Mouse (Mus musculus) stomach, embryonic 16.5 days (tissue): ENCODE results near the gene Serinc5. TPM values are rescaled to one million over a fixed set of nuclear protein-coding genes. Genes with fewer than 3 reads are reported as not detected.
"Not testable (repeated sequence)": the region's sequence is repeated elsewhere in the genome, so short reads cannot be mapped to it uniquely, and the experiment has no call there.

Experiments
- ATAC-seq: fragments of 200-750 bp; cut with Nextera tagmentation; 2 replicates; pipeline ENCODE4 v1.8.0; 2017; ENCODE audit warnings: moderate number of reproducible peaks, moderate TSS enrichment; ENCODE audit not compliant: insufficient read depth, low FRiP score
- H3K27ac ChIP-seq: fragments of 300-500 bp; sonication (generic); 2 replicates; pipeline ENCODE4 v1.5.1; 2014; ENCODE audit warnings: low read length
- H3K27me3 ChIP-seq: fragments of 300-500 bp; sonication (generic); 2 replicates; pipeline ENCODE4 v1.6.1; 2014; ENCODE audit warnings: low read length, control low read depth, mixed read lengths; ENCODE audit not compliant: control insufficient read depth, insufficient read depth
- H3K36me3 ChIP-seq: fragments of 300-500 bp; sonication (generic); 2 replicates; pipeline ENCODE4 v1.6.1; 2014; ENCODE audit warnings: low read length; ENCODE audit not compliant: control insufficient read depth, insufficient read depth
- H3K4me1 ChIP-seq: fragments of 300-500 bp; sonication (generic); 2 replicates; pipeline ENCODE4 v1.6.1; 2014; ENCODE audit warnings: low read length, control low read depth, mixed read lengths; ENCODE audit not compliant: control insufficient read depth, insufficient read depth
- H3K4me2 ChIP-seq: fragments of 300-500 bp; sonication (generic); 2 replicates; pipeline ENCODE4 v1.6.1; 2014; ENCODE audit warnings: low read depth, low read length, mixed read lengths
- H3K4me3 ChIP-seq: fragments of 300-500 bp; sonication (generic); replicated peaks from 2 replicates; pipeline ENCODE4 v1.5.1; 2014; ENCODE audit warnings: mild to moderate bottlenecking, low read length
- H3K9ac ChIP-seq: fragments of 300-500 bp; sonication (generic); 2 replicates; pipeline ENCODE4 v1.6.1; 2014; ENCODE audit warnings: low read length
- H3K9me3 ChIP-seq: fragments of 300-500 bp; sonication (generic); replicated peaks from 2 replicates; pipeline ENCODE4 v1.6.1; 2016; ENCODE audit warnings: low read length, control low read depth; ENCODE audit not compliant: control insufficient read depth
- WGBS: fragments of 180-500 bp; shearing (Covaris S2); extraction: QIAGEN DNeasy Blood & Tissue Kit; methylation state at CpG from one replicate; pipeline ENCODE4 v1.1.7; 2014; 5-methylcytosine and 5-hydroxymethylcytosine counted together
- polyA plus RNA-seq: library from polyadenylated mRNA; unstranded; fragments of >200 nt; fragmentation: Nextera tagmentation; extraction: Ambion mirVana; gene quantifications from 2 replicates; pipeline ENCODE4 v1.2.1, GENCODE M21; 2015

The Serinc5 gene
- polyA plus RNA-seq, 1 experiment from 2014 or later: 29.9 TPM

GRCm38 (mm10) chr13:92683464-92683863 lies 72.6 kb downstream of the Serinc5 start:
- no peak overlapping the region for H3K4me3 ChIP-seq
- H3K36me3 ChIP-seq: 0 out of 2 replicates have a peak, but pooled peaks cover 3% of the 10 kb centered on the region
- no peaks in the 10 kb centered on the region for H3K27me3 ChIP-seq
- no peaks in the 10 kb centered on the region for H3K9me3 ChIP-seq
- H3K27ac ChIP-seq: no peak overlapping the region; the same call in 1 of the 2 replicates
- 48% methylated on average over 4 of the region's 4 CpGs for WGBS
- H3K4me1 ChIP-seq: peaks cover 25% of the 10 kb centered on the region
- ATAC-seq: no peak
- H3K4me2 ChIP-seq: no peak overlapping the region
- no peak overlapping the region for H3K9ac ChIP-seq

GRCm38 (mm10) chr13:92684310-92684709 lies 73.4 kb downstream of the Serinc5 start:
- no peak; the same call in 1 of the 2 replicates for ATAC-seq
- Histone ChIP-seq H3K27me3 (no peaks in the 10 kb centered on the region), H3K36me3 (0 out of 2 replicates have a peak, but pooled peaks cover 3% of the 10 kb centered on the region), H3K9me3 (no peaks in the 10 kb centered on the region), H3K4me3 (no peak overlapping the region), H3K9ac (no peak overlapping the region), H3K4me2 (no peak overlapping the region), H3K4me1 (peaks cover 17% of the 10 kb centered on the region), H3K27ac (peak overlapping the region; percentile 31; the same call in 1 of the 2 replicates)
- WGBS: 50% methylated on average over 4 of the region's 4 CpGs

GRCm38 (mm10) chr13:92685273-92685672 lies 74.4 kb downstream of the Serinc5 start:
- no peak for ATAC-seq
- H3K27me3 ChIP-seq: no peaks in the 10 kb centered on the region
- 85% methylated on average over 4 of the region's 4 CpGs for WGBS
- no peak overlapping the region for H3K4me2 ChIP-seq
- 0 out of 2 replicates have a peak, but pooled peaks cover 3% of the 10 kb centered on the region for H3K36me3 ChIP-seq
- H3K4me1 ChIP-seq: peaks cover 14% of the 10 kb centered on the region
- no peak overlapping the region for H3K9ac ChIP-seq
- H3K9me3 ChIP-seq: no peaks in the 10 kb centered on the region
- H3K4me3 ChIP-seq: no peak overlapping the region
- no peak overlapping the region for H3K27ac ChIP-seq

GRCm38 (mm10) chr13:92687151-92687550 lies 76.3 kb downstream of the Serinc5 start:
- H3K27me3 ChIP-seq, H3K4me3 ChIP-seq, H3K4me2 ChIP-seq, H3K27ac ChIP-seq, H3K9me3 ChIP-seq, ATAC-seq, H3K36me3 ChIP-seq, H3K9ac ChIP-seq: not testable (repeated sequence)
- WGBS: 72% methylated on average over 1 of the region's 1 CpGs
- H3K4me1 ChIP-seq: peaks cover 14% of the 10 kb centered on the region

- no peak for ATAC-seq
- Histone ChIP-seq H3K27ac (no peak overlapping the region), H3K4me2 (no peak overlapping the region), H3K4me3 (no peak overlapping the region), H3K27me3 (no peaks in the 10 kb centered on the region), H3K9ac (no peak overlapping the region), H3K4me1 (peaks cover 13% of the 10 kb centered on the region), H3K36me3 (0 out of 2 replicates have a peak, but pooled peaks cover 3% of the 10 kb centered on the region), H3K9me3 (no peaks in the 10 kb centered on the region)
- WGBS: 85% methylated on average over 2 of the region's 2 CpGs
These were observed 78.2 kb downstream of the Serinc5 start for GRCm38 (mm10) chr13:92689061-92689460.

GRCm38 (mm10) chr13:92693866-92694550 lies 83.1 kb downstream of the Serinc5 start:
- Histone ChIP-seq H3K9ac (no peak overlapping the region), H3K9me3 (no peaks in the 10 kb centered on the region), H3K4me2 (no peak overlapping the region), H3K4me1 (peaks cover 28% of the 10 kb centered on the region), H3K27me3 (no peaks in the 10 kb centered on the region), H3K36me3 (no peaks in the 10 kb centered on the region), H3K4me3 (no peak overlapping the region), H3K27ac (peak overlapping the region; percentile 57)
- no peak for ATAC-seq
- WGBS: 45% methylated on average over 10 of the region's 10 CpGs

- H3K27ac ChIP-seq: no peak overlapping the region
- no peak overlapping the region for H3K9ac ChIP-seq
- H3K27me3 ChIP-seq: no peaks in the 10 kb centered on the region
- ATAC-seq: peak; percentile 70
- H3K4me2 ChIP-seq: no peak overlapping the region
- H3K4me1 ChIP-seq: peaks cover 30% of the 10 kb centered on the region
- no peaks in the 10 kb centered on the region for H3K9me3 ChIP-seq
- H3K4me3 ChIP-seq: no peak overlapping the region
- WGBS: 30% methylated on average over 5 of the region's 5 CpGs
- peaks cover 3% of the 10 kb centered on the region; the same call in 1 of the 2 replicates for H3K36me3 ChIP-seq
These were observed 85.6 kb downstream of the Serinc5 start for GRCm38 (mm10) chr13:92696491-92696939.

- no peak overlapping the region for H3K4me3 ChIP-seq
- WGBS: 60% methylated on average over 4 of the region's 4 CpGs
- H3K27ac ChIP-seq: peak overlapping the region; percentile 32; the same call in 1 of the 2 replicates
- no peak for ATAC-seq
- H3K4me2 ChIP-seq: no peak overlapping the region
- no peaks in the 10 kb centered on the region for H3K27me3 ChIP-seq
- H3K36me3 ChIP-seq: peaks cover 3% of the 10 kb centered on the region; the same call in 1 of the 2 replicates
- peaks cover 30% of the 10 kb centered on the region for H3K4me1 ChIP-seq
- H3K9me3 ChIP-seq: no peaks in the 10 kb centered on the region
- no peak overlapping the region for H3K9ac ChIP-seq
These were observed 86.2 kb downstream of the Serinc5 start for GRCm38 (mm10) chr13:92697141-92697540.

- WGBS: 74% methylated on average over 9 of the region's 9 CpGs
- Histone ChIP-seq H3K4me1 (peaks cover 37% of the 10 kb centered on the region), H3K9ac (no peak overlapping the region), H3K4me2 (no peak overlapping the region), H3K27ac (no peak overlapping the region), H3K36me3 (peaks cover 5% of the 10 kb centered on the region; the same call in 1 of the 2 replicates), H3K4me3 (no peak overlapping the region), H3K9me3 (no peaks in the 10 kb centered on the region), H3K27me3 (no peaks in the 10 kb centered on the region)
- no peak for ATAC-seq
These were observed 87.9 kb downstream of the Serinc5 start for GRCm38 (mm10) chr13:92698781-92699180.
